Mouse (Mus musculus): ENCODE data around the gene Npy5r. TPM values are rescaled to one million over a fixed set of nuclear protein-coding genes. Genes with fewer than 3 reads are reported as not detected.

Gene Npy5r
- polyA plus RNA-seq (2012), result not detected in 2 replicates

DNA sequence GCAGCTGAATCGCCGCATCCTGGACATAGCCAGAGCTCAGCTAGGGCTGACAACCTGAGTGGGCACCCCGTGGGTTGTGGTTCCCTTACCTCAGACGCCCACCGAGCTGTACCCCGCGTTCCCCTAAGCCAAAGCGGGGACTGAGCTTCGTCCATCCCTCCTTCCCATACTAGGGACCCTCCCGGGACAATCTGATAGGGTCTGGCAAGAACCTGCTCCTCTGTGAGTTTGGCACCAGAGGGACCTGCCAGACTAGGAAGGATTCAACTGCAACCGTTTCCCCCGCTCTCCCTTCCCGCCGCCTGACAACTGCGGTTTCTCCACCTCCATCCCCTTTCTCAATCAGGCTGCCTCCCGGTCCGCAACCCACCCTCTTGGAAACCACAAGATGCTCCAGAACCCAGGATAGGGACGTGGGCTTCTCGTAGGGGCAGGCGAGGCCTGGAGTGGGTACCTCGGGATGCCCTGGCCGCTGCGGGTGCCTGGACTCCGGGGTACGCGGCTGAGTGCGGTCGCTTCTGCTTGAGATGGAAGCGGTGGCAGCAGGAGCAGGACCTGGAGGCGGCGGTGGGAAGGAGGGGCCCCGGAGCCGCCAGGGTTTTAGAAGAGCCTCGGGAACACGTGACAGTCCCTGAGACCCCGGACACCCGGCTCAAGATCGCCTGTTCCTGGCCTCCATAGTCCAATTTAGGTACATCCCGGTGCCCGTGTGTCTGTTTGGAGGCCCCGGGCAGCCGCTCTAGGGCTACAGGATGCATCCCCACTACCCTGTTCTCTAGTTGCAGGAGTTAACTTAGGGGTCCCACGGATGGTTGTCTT lies at the start of gene Npy5r:
TSS of gene Npy5r (minus strand) at position 618 of the 819 bp plus-strand sequence.
- TF ChIP-seq GATA1 (IDR thresholded peaks at IDR 0.05; ENCODE audit: low read length), result no peak
- TF ChIP-seq TAL1 (IDR thresholded peaks at IDR 0.05; ENCODE audit: low read length), result no peak
- no peaks in the 10 kb centered on the region for H3K36me3 ChIP-seq (ENCODE audit: control insufficient read depth)
- peaks cover 19% of the 10 kb centered on the region for H3K27me3 ChIP-seq (ENCODE audit: control insufficient read depth)
- peaks cover 2% of the 10 kb centered on the region; the same call in 1 of the 2 replicates for H3K9me3 ChIP-seq (ENCODE audit: control insufficient read depth, low read length)
- no peaks in the 10 kb centered on the region for H3K4me1 ChIP-seq (ENCODE audit: control insufficient read depth)
- no peak within 1 kb of the TSS for H3K4me3 ChIP-seq (replicated peaks)

- no peaks in the 10 kb centered on the region for H3K4me1 ChIP-seq (ENCODE audit: control insufficient read depth)
- H3K27me3 ChIP-seq (ENCODE audit: control insufficient read depth), result no peaks in the 10 kb centered on the region
- H3K36me3 ChIP-seq (ENCODE audit: control insufficient read depth), result no peaks in the 10 kb centered on the region
- peaks cover 3% of the 10 kb centered on the region; the same call in 1 of the 2 replicates for H3K9me3 ChIP-seq (ENCODE audit: control insufficient read depth, low read length)
- H3K4me3 ChIP-seq (replicated peaks), result no peak overlapping the region
- no peak for TF ChIP-seq GATA1 (IDR thresholded peaks at IDR 0.05; ENCODE audit: low read length)
- no peak for TF ChIP-seq TAL1 (IDR thresholded peaks at IDR 0.05; ENCODE audit: low read length)
Observed at GRCm38 (mm10) chr8:66731957-66732356, 44.0 kb upstream of the Npy5r start.

- no peaks in the 10 kb centered on the region for H3K36me3 ChIP-seq (ENCODE audit: control insufficient read depth)
- H3K27me3 ChIP-seq (ENCODE audit: control insufficient read depth), result no peaks in the 10 kb centered on the region
- no peak overlapping the region for H3K4me3 ChIP-seq (replicated peaks)
- peaks cover 3% of the 10 kb centered on the region; the same call in 1 of the 2 replicates for H3K9me3 ChIP-seq (ENCODE audit: control insufficient read depth, low read length)
- H3K4me1 ChIP-seq (ENCODE audit: control insufficient read depth), result no peaks in the 10 kb centered on the region
- TF ChIP-seq GATA1 (IDR thresholded peaks at IDR 0.05; ENCODE audit: low read length) (no peak), TAL1 (IDR thresholded peaks at IDR 0.05; ENCODE audit: low read length) (no peak)
Observed at GRCm38 (mm10) chr8:66729446-66729845, 41.5 kb upstream of the Npy5r start.

- Histone ChIP-seq H3K9me3 (ENCODE audit: control insufficient read depth, low read length) (no peaks in the 10 kb centered on the region; the same call in 1 of the 2 replicates), H3K4me3 (replicated peaks) (no peak overlapping the region), H3K4me1 (ENCODE audit: control insufficient read depth) (no peaks in the 10 kb centered on the region), H3K27me3 (ENCODE audit: control insufficient read depth) (no peaks in the 10 kb centered on the region), H3K36me3 (ENCODE audit: control insufficient read depth) (no peaks in the 10 kb centered on the region)
- no peak for TF ChIP-seq TAL1 (IDR thresholded peaks at IDR 0.05; ENCODE audit: low read length)
- TF ChIP-seq GATA1 (IDR thresholded peaks at IDR 0.05; ENCODE audit: low read length), result no peak
Observed at GRCm38 (mm10) chr8:66722835-66723234, 34.9 kb upstream of the Npy5r start.

- Histone ChIP-seq H3K9me3 (ENCODE audit: control insufficient read depth, low read length) (peaks cover 7% of the 10 kb centered on the region), H3K36me3 (ENCODE audit: control insufficient read depth) (no peaks in the 10 kb centered on the region), H3K4me1 (ENCODE audit: control insufficient read depth) (no peaks in the 10 kb centered on the region), H3K27me3 (ENCODE audit: control insufficient read depth) (no peaks in the 10 kb centered on the region), H3K4me3 (replicated peaks) (no peak overlapping the region)
- TF ChIP-seq TAL1 (IDR thresholded peaks at IDR 0.05; ENCODE audit: low read length), result no peak
- no peak for TF ChIP-seq GATA1 (IDR thresholded peaks at IDR 0.05; ENCODE audit: low read length)
Observed at GRCm38 (mm10) chr8:66714324-66714975, 26.5 kb upstream of the Npy5r start.

- no peak overlapping the region for H3K4me3 ChIP-seq (replicated peaks)
- H3K9me3 ChIP-seq (ENCODE audit: control insufficient read depth, low read length), result no peaks in the 10 kb centered on the region
- no peaks in the 10 kb centered on the region for H3K4me1 ChIP-seq (ENCODE audit: control insufficient read depth)
- no peaks in the 10 kb centered on the region for H3K36me3 ChIP-seq (ENCODE audit: control insufficient read depth)
- TF ChIP-seq GATA1 (IDR thresholded peaks at IDR 0.05; ENCODE audit: low read length) (no peak), TAL1 (IDR thresholded peaks at IDR 0.05; ENCODE audit: low read length) (no peak)
- H3K27me3 ChIP-seq (ENCODE audit: control insufficient read depth), result peaks cover 23% of the 10 kb centered on the region
Observed at GRCm38 (mm10) chr8:66698782-66699181, 10.9 kb upstream of the Npy5r start.

DNA sequence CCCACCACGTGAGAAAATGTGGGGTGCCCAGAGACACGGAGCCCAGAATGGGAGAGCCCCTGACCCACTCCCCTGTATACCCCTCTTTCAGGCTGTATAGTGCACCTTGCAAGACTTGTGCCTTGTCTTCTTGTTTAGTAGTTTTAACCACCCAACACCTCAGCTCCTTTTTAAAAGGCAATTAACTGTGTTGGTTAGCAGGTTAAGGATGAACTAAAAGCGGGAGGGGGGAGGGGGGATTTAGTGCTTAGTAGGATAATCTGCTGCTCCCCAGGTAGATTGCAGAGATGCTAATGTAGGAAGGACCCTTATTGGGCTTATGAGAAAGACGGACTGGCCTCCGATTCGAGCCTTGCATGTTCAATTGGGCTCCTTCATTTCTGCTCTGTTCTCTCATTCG lies 10.1 kb upstream of the Npy5r start:
- Histone ChIP-seq H3K4me3 (replicated peaks) (no peak overlapping the region), H3K27me3 (ENCODE audit: control insufficient read depth) (peaks cover 23% of the 10 kb centered on the region), H3K36me3 (ENCODE audit: control insufficient read depth) (no peaks in the 10 kb centered on the region), H3K4me1 (ENCODE audit: control insufficient read depth) (no peaks in the 10 kb centered on the region), H3K9me3 (ENCODE audit: control insufficient read depth, low read length) (no peaks in the 10 kb centered on the region)
- TF ChIP-seq TAL1 (IDR thresholded peaks at IDR 0.05; ENCODE audit: low read length) (no peak), GATA1 (IDR thresholded peaks at IDR 0.05; ENCODE audit: low read length) (no peak)

GRCm38 (mm10) chr8:66696970-66697843 lies 9.3 kb upstream of the Npy5r start, which contains the start of gene Npy1r:
Gene Npy1r, plus strand, starts transcription at chr8:66697192.
- no peaks in the 10 kb centered on the region for H3K36me3 ChIP-seq (ENCODE audit: control insufficient read depth)
- H3K27me3 ChIP-seq (ENCODE audit: control insufficient read depth), result peaks cover 23% of the 10 kb centered on the region
- H3K9me3 ChIP-seq (ENCODE audit: control insufficient read depth, low read length), result no peaks in the 10 kb centered on the region
- no peak within 1 kb of the TSS for H3K4me3 ChIP-seq (replicated peaks)
- H3K4me1 ChIP-seq (ENCODE audit: control insufficient read depth), result no peaks in the 10 kb centered on the region
- TF ChIP-seq TAL1 (IDR thresholded peaks at IDR 0.05; ENCODE audit: low read length) (no peak), GATA1 (IDR thresholded peaks at IDR 0.05; ENCODE audit: low read length) (no peak)
